Mouse (Mus musculus): ENCODE measurements around the gene Cse1l. TPM values are rescaled to one million over a fixed set of nuclear protein-coding genes. Genes with fewer than 3 reads are reported as not detected.

The Cse1l gene
- total RNA-seq, 2 experiments from 2014 or later: 128 to 159 TPM

DNA sequence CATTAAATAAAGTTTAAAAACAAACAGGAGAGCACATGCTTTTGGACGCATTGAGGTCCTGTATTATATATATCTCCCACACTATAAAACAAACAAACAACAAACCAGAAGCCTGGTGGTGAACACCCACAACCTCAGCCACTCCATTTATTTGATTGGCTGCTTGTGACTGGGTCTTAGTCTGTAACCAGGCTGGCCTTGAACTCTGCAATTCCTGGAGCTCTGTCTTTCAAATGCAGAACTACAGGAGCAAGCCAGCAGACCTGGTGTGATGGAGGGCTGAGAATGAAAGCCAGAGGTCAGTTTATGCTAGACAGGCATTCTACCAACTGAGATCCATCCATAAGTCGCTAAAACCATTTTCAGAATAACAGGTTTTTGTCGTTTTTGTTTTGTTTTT is 6.1 kb upstream of the Cse1l start:
- ATAC-seq (replicated peaks; ENCODE audit: poor library complexity, severe bottlenecking): no peak

DNA sequence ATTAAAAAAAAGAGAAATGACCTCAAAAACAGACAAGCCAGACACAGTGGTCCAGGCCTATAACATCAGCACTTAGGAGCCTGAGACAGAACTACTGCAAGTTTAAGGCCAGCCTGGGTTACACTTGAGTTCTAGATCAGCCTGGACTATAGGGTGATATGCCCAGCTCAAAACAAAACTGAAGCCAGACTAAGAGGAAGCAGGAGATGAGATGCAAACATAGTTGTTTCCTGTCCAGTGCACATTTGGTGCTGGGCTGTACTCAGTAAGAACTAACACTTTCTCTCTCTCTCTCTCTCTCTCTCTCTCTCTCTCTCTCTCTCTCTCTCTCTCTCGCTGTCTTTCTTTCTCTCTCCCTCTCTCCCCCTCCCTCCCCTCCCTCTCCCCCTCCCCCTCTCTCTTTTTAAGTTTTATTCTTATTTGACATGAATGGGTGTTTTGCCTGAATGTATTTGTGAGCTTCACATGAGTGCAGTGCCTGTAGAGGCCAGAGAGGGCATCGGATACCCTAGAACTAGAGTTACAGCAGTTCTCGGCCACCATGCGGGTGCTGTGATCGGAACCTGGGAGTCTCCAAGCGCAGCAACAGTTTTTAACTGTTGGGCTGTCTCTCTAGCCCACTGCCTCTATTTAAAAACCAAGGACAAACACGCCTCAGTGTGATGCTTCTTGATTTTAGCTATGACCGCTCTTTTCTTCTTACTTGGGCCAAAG is 4.9 kb upstream of the Cse1l start:
- ATAC-seq (replicated peaks; ENCODE audit: poor library complexity, severe bottlenecking): peak; percentile 34; the same call in 1 of the 2 replicates

- ATAC-seq (replicated peaks; ENCODE audit: poor library complexity, severe bottlenecking): no peak
Measured at GRCm38 (mm10) chr2:166903719-166904282, 2.0 kb upstream of the Cse1l start.

DNA sequence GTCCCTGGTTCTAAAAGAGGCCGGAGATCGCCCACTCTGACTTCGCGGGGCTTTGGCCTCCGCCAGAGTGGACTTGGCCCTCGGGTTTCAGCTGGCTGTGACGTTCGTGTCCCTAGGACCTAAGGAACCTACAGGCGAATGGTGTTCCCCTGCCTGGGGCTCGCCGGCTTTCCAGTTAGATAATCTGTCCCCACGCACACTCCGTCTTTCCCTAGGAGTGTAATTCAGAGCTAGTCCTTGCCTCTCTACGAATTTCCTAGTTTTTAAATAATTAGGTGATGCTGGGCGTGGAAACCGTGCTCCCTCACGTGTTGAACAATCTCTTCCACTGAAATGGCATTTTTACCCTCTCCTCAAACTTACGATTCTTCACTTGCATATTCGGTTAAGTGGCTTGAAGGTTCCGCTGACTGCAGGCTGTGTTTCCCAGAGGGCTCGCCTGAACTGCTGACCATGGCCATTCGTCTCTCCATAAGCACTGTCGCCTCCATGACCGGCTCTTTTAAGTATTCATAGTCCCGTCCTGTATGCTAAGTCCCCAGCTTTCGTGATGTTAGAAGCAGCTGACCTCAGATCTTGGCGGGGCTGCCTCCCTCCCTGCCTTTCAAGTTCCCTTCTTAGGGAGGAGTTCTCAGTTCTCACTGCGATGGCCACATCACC is 813 bp downstream of the Cse1l start:
- ATAC-seq (replicated peaks; ENCODE audit: poor library complexity, severe bottlenecking): peak; percentile 39

DNA sequence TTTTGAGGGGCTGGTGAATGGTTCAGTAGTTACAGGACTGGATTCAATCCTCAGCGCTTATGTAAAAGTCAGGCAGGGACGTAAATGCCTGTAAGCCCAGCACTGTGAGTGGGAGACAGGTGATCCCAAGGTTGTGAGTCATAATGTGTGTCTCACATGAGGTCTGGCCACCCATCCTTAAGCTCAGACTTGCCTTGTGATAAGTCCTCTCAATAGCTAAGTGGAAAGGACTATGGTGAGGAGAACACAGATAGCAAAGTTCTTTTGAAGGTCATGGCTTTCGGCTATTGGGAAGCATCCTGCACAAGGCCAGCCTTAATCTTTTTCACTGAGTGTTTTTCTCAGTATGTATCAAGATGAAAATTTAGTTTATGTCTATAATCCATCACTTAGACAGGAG is 3.9 kb downstream of the Cse1l start:
- ATAC-seq (replicated peaks; ENCODE audit: poor library complexity, severe bottlenecking): no peak

DNA sequence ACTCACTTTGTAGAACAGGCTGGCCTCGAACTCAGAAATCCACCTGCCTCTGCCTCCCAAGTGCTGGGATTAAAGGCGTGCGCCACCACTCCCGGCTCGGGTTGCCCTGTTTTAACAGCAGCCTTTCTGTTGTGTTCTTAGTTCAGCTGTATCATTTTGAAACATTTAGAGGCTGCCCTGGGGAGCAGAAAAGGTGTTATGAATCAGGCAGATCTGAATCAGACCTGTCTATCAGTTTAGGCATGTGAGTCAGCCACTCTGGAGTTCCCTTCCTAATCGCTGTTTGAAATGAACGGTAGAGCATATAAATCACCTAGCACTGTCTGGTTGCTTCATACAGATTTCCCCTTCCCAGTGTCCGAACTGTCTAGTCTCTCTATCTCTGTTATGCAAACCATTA is 4.7 kb downstream of the Cse1l start:
- no peak for ATAC-seq (replicated peaks; ENCODE audit: poor library complexity, severe bottlenecking)

GRCm38 (mm10) chr2:166923971-166924370 is 18.1 kb downstream of the Cse1l start:
- ATAC-seq (replicated peaks; ENCODE audit: poor library complexity, severe bottlenecking): no peak

- ATAC-seq (replicated peaks; ENCODE audit: poor library complexity, severe bottlenecking): no peak
Measured at GRCm38 (mm10) chr2:166933943-166934342, 28.1 kb downstream of the Cse1l start.

GRCm38 (mm10) chr2:166934416-166934815 is 28.6 kb downstream of the Cse1l start:
- ATAC-seq (replicated peaks; ENCODE audit: poor library complexity, severe bottlenecking): no peak

DNA sequence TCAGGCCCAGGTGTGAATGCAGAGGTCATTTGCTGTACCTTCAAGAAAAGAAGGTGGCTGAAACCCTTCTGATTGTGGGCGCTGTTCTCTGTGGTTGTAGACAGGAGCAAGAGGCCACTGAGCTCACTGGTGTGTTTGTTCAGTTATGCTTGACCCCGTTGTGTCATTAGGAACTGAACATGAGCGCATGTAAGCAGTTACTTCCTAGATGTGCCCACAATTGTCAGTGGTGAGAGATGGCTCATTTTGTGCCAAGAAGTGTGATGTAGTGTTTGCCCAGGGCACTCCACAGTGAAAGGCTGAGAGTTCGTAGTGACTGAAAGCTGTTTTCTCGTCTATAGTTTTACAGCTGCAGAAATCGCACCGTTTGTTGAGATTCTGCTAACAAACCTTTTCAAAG is 29.7 kb downstream of the Cse1l start:
- ATAC-seq (replicated peaks; ENCODE audit: poor library complexity, severe bottlenecking): no peak

DNA sequence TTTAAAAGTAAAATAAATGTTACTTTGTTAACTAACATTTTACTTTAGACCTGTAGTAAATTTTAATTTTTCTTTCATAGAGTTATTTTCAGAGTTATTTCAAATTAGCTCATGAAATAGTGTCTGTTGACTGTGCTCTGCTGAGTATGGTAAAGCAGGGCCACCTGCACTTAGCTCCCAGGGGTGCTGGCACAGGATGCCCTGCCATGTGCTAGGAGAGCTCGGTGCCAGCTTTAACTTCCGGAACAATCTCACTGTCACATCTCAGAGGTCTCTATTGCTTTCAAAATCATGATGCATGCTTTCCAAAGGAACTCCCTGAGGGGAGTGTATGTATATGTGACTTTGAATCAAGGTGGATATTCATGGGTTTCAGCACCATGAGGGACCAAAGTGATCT is 30.3 kb downstream of the Cse1l start:
- ATAC-seq (replicated peaks; ENCODE audit: poor library complexity, severe bottlenecking): no peak

DNA sequence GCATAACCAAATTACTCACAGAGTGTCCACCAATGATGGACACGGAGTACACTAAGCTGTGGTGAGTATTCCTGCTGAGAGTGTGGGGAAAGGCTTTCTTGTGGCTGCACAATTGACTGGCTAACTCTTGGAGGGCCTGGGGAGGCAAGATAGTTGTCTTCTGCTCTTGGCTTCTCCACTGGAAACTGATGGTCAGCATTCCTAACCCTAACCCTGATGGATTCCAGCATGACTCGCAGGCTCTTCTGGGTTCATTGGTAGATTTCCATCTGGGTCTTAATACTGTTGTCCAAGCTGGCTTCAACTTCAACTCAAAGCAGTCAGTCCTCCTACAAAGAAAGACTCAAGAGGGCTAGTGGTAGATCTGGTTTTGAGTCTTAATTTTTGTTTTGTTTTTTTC is 37.3 kb downstream of the Cse1l start:
- ATAC-seq (replicated peaks; ENCODE audit: poor library complexity, severe bottlenecking): no peak

- ATAC-seq (replicated peaks; ENCODE audit: poor library complexity, severe bottlenecking): no peak
Measured at GRCm38 (mm10) chr2:166944346-166944745, 38.5 kb downstream of the Cse1l start.

DNA sequence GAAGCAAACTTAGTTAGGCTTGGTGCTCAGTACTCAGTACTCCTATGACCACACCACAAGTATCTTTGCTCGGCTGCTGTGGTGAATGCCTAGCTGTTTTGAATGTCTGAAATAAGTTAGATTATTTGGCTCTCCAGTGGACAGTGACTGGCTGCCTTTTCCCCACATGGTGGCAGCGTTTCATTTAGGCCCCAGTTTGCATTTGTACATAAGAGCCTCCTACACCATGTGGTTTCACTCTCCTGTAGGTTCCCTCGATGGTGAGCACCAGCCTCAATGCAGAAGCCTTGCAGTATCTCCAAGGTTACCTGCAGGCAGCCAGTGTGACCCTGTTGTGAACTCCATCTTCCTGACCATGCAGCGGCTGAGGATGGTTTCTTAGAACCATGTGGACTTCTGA is 39.6 kb downstream of the Cse1l start:
- no peak for ATAC-seq (replicated peaks; ENCODE audit: poor library complexity, severe bottlenecking)

- ATAC-seq (replicated peaks; ENCODE audit: poor library complexity, severe bottlenecking): no peak
Measured at GRCm38 (mm10) chr2:166948246-166948645, 42.4 kb downstream of the Cse1l start.

- no peak for ATAC-seq (replicated peaks; ENCODE audit: poor library complexity, severe bottlenecking)
Measured at GRCm38 (mm10) chr2:166948936-166949335, 43.1 kb downstream of the Cse1l start.

- ATAC-seq (replicated peaks; ENCODE audit: poor library complexity, severe bottlenecking): no peak
Measured at GRCm38 (mm10) chr2:166950853-166951648, 45.2 kb downstream of the Cse1l start.

DNA sequence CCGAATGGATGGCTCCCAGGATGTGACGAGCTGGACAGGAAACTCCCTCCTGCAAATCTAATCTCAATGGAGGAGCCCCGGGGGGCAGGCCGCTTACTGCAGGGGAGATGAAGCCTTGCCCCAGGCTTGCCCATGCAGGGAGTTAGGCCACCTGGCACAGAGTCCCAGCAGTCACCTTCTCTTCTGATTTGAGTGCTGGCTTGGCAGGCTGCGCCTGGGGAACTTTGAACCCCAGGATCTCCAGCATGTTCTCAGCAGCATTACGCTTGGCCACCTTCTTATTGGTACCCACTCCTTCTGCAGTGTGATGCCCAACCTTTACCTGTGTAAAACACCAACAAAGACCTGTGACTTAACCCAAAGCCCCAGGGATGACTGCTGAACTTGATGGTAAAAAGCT is 46.3 kb downstream of the Cse1l start:
- no peak for ATAC-seq (replicated peaks; ENCODE audit: poor library complexity, severe bottlenecking)

DNA sequence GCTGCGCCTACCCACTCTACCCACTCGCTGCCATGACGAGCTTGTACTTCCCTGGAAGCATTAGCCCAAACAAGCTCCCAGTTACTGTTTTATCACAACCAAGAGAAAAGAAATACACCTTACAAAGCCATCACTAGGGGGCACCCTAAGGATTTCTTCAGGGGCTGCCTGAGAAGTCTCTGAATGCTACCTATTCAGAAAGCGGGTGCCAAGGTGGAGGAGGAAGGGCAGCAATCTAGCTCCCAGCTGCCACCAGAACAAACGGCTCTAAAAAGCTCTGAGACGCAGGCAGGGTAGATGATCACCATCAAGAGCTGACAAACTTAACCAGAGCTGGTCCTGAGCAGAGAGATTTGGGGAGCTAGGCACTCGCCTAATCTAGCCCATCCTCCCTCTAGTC is 51.0 kb downstream of the Cse1l start:
- peak; percentile 51 for ATAC-seq (replicated peaks; ENCODE audit: poor library complexity, severe bottlenecking)

GRCm38 (mm10) chr2:166960648-166961330 is 54.9 kb downstream of the Cse1l start:
- no peak for ATAC-seq (replicated peaks; ENCODE audit: poor library complexity, severe bottlenecking)

Measured in granulocyte monocyte progenitor cell, adult 5-6 weeks (primary cell).